Mouse (Mus musculus): ENCODE data around the gene Mylpf.
"Not testable (repeated sequence)": the region's sequence is repeated elsewhere in the genome, so short reads cannot be mapped to it uniquely, and the experiment has no call there.

Gene Mylpf
- long read RNA-seq, experiment 1, partial matches to known transcripts: 0 of 1 reads
- long read RNA-seq, experiment 1, other reads (novel, unspliced or antisense): 0 of 1 reads
- long read RNA-seq, experiment 2: 0 reads

GRCm38 (mm10) chr7:127208553-127209438, at the start of gene Mylpf:
TSS of gene Mylpf (plus strand) at chr7:127208890.
- intact Hi-C loops (cut with DNase I): no loop called here

- intact Hi-C loops (cut with DNase I): no loop called here
These were observed 46.1 kb upstream of the Mylpf start for GRCm38 (mm10) chr7:127162546-127162945.

GRCm38 (mm10) chr7:127164002-127164401, 44.7 kb upstream of the Mylpf start:
- intact Hi-C loops (cut with DNase I): no loop called here

GRCm38 (mm10) chr7:127165607-127166493, 42.8 kb upstream of the Mylpf start:
- intact Hi-C loops (cut with DNase I): no loop called here

GRCm38 (mm10) chr7:127166501-127166900, 42.2 kb upstream of the Mylpf start:
- intact Hi-C loops (cut with DNase I): no loop called here

GRCm38 (mm10) chr7:127176937-127177336, 31.8 kb upstream of the Mylpf start:
- intact Hi-C loops (cut with DNase I): loop anchor here (5.0 kb wide), 2 partner anchors 45 to 60 kb away; no protein-coding TSS in a partner anchor

- intact Hi-C loops (cut with DNase I): no loop called here
These were observed 27.9 kb upstream of the Mylpf start for GRCm38 (mm10) chr7:127180783-127181182.

GRCm38 (mm10) chr7:127181724-127182123, 27.0 kb upstream of the Mylpf start:
- intact Hi-C loops (cut with DNase I): not testable (repeated sequence)

GRCm38 (mm10) chr7:127183345-127183744, 25.3 kb upstream of the Mylpf start:
- intact Hi-C loops (cut with DNase I): no loop called here

- intact Hi-C loops (cut with DNase I): no loop called here
These were observed 24.9 kb upstream of the Mylpf start for GRCm38 (mm10) chr7:127183828-127184227.

GRCm38 (mm10) chr7:127184720-127185119, 24.0 kb upstream of the Mylpf start:
- intact Hi-C loops (cut with DNase I): no loop called here

GRCm38 (mm10) chr7:127185601-127186000, 23.1 kb upstream of the Mylpf start:
- intact Hi-C loops (cut with DNase I): no loop called here

GRCm38 (mm10) chr7:127187351-127187750, 21.3 kb upstream of the Mylpf start:
- intact Hi-C loops (cut with DNase I): no loop called here

- intact Hi-C loops (cut with DNase I): no loop called here
These were observed 20.1 kb upstream of the Mylpf start for GRCm38 (mm10) chr7:127188305-127189276.

GRCm38 (mm10) chr7:127190672-127191071, 18.0 kb upstream of the Mylpf start:
- intact Hi-C loops (cut with DNase I): no loop called here

GRCm38 (mm10) chr7:127192989-127193388, 15.7 kb upstream of the Mylpf start:
- intact Hi-C loops (cut with DNase I): no loop called here

GRCm38 (mm10) chr7:127194011-127194632, 14.6 kb upstream of the Mylpf start:
- intact Hi-C loops (cut with DNase I): no loop called here

GRCm38 (mm10) chr7:127194633-127195029, 14.1 kb upstream of the Mylpf start:
- intact Hi-C loops (cut with DNase I): no loop called here

- intact Hi-C loops (cut with DNase I): no loop called here
These were observed 13.0 kb upstream of the Mylpf start, which contains the start of gene Cd2bp2 for GRCm38 (mm10) chr7:127195544-127196295. TSS of gene Cd2bp2 (minus strand) at chr7:127196050.
